Mouse (Mus musculus): ENCODE data around the gene Tax1bp3. TPM values are rescaled to one million over a fixed set of nuclear protein-coding genes. Genes with fewer than 3 reads are reported as not detected.

The Tax1bp3 gene
- total RNA-seq, 2 experiments from 2014 or later, result 1.2 to 3.8 TPM

GRCm38 (mm10) chr11:73169231-73169630 lies 7.7 kb upstream of the Tax1bp3 start:
- peak; percentile 82 for ATAC-seq (replicated peaks; ENCODE audit: low FRiP score, low TSS enrichment, poor library complexity, severe bottlenecking)

DNA sequence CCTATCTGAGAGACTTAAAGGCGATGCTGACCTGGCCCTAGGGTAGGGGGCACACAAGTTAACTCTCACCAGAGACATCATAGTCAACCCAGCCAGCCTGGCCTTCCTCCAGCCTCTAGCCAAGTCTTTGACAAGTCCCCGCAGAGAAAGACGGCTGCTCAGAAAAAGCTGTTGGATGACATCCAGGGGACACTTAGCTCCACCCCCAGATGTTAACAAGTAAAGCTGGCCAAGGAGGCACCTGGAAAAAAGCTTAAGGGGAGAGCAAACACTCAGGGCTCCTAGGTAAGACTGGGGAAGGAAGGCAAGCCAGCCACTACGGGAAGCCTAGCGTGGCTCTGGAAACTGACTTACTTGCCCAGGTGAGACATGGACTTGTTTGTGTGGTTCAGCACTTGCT lies 4.7 kb upstream of the Tax1bp3 start:
- ATAC-seq (replicated peaks; ENCODE audit: low FRiP score, low TSS enrichment, poor library complexity, severe bottlenecking), result no peak

- ATAC-seq (replicated peaks; ENCODE audit: low FRiP score, low TSS enrichment, poor library complexity, severe bottlenecking), result no peak
These were observed 1.3 kb upstream of the Tax1bp3 start for GRCm38 (mm10) chr11:73175612-73176011.

DNA sequence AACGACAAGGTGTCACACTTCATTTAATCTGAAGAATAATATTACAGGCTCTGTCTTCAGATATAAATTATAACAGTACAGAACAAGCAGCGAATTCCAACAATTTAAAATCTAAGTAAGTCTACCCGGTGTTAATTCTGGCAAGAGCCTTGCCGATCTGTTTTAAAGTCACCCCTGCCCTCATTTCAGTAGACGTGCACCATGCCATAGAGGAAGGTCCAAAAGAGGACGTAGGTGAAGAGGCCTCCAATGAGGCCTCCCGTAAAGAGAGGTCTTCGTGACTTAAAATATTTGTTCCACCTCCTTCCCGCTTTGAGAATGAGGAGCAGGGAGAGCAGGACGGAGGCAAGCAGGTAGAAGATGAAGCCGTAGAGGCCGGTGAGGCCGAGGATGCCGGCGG lies 697 bp upstream of the Tax1bp3 start:
- ATAC-seq (replicated peaks; ENCODE audit: low FRiP score, low TSS enrichment, poor library complexity, severe bottlenecking), result no peak

- ATAC-seq (replicated peaks; ENCODE audit: low FRiP score, low TSS enrichment, poor library complexity, severe bottlenecking), result peak; percentile 29
These were observed 609 bp downstream of the Tax1bp3 start for GRCm38 (mm10) chr11:73177509-73177875.

GRCm38 (mm10) chr11:73177895-73178294 lies 1.0 kb downstream of the Tax1bp3 start:
- no peak for ATAC-seq (replicated peaks; ENCODE audit: low FRiP score, low TSS enrichment, poor library complexity, severe bottlenecking)

DNA sequence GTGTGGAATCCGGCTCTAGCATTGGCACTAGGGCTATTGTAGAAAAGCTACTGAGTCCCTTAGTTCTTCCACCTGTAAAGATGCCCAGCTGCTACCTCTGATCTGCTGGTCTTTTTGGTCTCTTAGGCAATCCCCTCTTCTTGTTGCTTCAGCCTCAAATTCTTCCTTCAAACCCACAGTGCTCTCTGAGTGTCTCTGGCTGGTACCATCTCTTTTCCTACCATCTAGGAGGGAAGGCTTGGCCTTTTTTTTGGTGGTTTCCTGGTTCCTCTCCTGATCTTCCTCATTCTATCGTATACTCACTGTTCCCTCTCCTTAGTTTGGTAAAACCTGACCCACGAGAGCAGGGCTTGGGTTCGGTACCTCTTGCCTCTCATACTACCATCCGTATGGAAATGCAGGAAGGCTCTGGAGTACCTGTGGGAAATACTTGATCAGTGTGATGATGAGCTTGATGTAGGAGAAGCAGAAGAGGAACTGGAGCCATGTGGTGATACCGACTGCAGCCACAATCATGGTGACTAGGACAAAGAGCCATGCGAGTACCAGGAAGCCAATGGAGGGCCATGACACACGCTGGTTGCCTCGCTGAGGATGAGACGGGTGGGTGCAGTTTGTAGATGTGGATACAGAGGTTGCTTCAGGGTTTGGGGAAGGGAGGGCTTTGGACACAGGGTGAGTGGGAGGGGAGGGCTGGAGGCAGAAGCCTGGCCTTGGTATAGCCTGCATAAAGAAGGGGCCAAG lies 9.2 kb downstream of the Tax1bp3 start:
- ATAC-seq (replicated peaks; ENCODE audit: low FRiP score, low TSS enrichment, poor library complexity, severe bottlenecking), result no peak

DNA sequence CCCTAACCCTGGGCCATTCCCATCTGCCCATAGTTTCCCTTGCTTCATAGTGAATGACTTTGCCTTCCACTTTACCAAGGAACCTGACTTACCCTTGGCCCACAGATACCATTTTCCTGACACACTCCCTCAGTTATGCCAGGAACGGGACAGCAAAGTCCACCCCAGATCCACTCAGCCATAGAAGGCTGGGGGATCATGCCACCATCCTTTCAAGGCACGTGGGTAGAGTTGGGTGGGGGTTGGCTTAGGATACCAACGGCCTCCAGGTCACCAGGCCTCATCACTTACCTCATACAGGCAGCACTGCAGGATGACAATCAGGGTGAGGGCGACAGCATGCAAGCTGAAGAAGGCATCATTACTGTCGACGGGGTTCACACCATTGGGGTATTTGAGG lies 10.3 kb downstream of the Tax1bp3 start:
- ATAC-seq (replicated peaks; ENCODE audit: low FRiP score, low TSS enrichment, poor library complexity, severe bottlenecking), result no peak

DNA sequence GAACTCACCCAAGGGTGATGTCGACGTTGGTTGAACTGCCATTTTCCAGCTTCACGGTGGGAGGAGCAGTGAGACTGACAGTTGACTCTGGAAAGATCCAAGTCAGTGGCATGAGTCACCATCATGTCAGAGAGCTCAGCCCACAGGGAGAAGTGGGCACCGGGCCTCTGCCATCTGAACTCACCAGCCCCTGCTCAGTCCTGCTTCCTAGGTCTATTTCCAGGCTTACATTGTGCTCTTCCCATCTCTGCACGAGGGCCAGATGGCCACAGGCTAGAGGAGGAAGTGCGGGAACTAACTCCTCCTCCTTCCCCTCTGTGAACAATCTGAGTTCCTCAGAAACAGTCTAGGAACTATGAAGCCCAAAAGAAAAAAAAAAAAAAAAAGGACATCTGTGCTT lies 16.2 kb downstream of the Tax1bp3 start:
- no peak for ATAC-seq (replicated peaks; ENCODE audit: low FRiP score, low TSS enrichment, poor library complexity, severe bottlenecking)

GRCm38 (mm10) chr11:73194444-73194843 lies 17.6 kb downstream of the Tax1bp3 start:
- no peak for ATAC-seq (replicated peaks; ENCODE audit: low FRiP score, low TSS enrichment, poor library complexity, severe bottlenecking)

DNA sequence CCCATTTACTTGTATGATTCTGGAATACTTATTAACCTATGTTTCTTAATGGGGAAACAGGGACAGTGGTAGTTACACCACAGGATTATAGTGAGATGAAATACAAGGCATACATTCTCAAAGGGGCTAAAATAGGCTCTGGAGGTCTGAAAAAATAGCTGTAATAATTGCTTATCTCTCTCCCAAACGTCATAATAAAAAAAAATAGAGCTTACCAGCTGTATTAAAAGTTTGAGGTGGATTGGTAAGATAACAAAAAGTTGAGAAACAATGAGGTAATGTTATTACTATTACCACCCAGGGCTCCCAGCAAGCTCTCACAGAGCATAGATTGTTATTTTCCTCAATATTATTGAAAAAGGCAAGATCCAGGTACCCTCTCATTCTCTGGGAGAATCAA lies 21.3 kb downstream of the Tax1bp3 start:
- ATAC-seq (replicated peaks; ENCODE audit: low FRiP score, low TSS enrichment, poor library complexity, severe bottlenecking), result peak; percentile 0; the same call in 1 of the 2 replicates

DNA sequence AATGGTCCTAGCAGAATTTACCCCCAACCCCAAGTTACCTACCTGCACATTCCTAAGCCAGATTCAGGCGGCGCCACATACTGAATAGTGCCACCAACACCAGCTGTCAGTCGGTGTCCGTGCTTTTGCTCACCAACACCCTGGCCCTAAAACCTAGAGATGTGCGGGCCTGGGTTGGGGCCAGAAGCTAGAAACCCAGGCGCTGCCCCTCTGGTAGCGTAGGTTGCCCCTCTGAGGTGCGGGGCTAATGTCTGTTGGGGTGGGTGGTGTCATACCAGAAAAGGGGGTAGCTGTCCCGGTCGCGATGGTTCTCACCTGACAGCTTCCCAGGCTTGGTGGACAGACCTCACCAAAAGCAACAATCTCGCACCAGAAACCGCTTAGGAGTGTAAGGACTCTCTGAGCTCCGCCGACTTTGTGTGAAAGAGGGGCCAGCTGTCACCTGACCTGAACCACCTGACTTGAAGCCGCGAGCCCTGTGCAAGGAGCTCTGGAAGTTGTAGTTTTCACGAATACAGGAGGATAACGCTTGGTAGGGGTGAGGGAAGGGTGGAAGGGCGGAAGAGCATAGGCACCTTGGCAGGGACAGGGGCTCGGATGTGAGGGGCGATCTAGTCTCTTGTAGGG lies 21.8 kb downstream of the Tax1bp3 start, which contains the start of gene Ctns:
Gene Ctns, minus strand, starts transcription at position 440 of the 627 bp plus-strand sequence.
- peak; percentile 87 for ATAC-seq (replicated peaks; ENCODE audit: low FRiP score, low TSS enrichment, poor library complexity, severe bottlenecking)

DNA sequence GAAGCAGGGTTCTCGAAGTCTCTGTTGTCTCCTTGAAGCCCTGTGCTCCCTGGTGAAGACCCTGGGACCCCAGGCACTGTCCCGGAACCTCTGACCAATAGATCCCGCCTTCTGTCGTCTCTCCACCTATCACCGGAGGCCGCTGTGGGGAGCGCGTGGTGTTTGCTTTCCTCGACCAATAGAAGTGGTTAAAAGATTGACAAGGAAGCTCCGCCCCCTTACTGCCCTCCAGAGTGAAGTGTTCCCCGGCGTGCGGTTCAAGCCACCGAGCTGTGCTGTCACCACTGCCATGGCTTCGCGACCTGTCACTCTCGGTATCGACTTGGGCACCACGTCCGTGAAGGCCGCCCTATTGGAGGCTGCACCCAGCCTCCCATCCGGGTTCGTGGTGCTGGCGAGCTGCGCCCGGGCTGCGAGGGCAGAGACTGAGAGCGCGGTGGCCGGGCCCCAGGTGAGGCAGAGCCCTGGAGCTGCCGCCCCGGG lies 22.4 kb downstream of the Tax1bp3 start, which contains the start of gene Shpk:
Gene Shpk, plus strand, starts transcription at position 231 of the 483 bp plus-strand sequence.
- ATAC-seq (replicated peaks; ENCODE audit: low FRiP score, low TSS enrichment, poor library complexity, severe bottlenecking), result peak; percentile 96

GRCm38 (mm10) chr11:73199879-73200278 lies 23.0 kb downstream of the Tax1bp3 start:
- peak; percentile 31; the same call in 1 of the 2 replicates for ATAC-seq (replicated peaks; ENCODE audit: low FRiP score, low TSS enrichment, poor library complexity, severe bottlenecking)

DNA sequence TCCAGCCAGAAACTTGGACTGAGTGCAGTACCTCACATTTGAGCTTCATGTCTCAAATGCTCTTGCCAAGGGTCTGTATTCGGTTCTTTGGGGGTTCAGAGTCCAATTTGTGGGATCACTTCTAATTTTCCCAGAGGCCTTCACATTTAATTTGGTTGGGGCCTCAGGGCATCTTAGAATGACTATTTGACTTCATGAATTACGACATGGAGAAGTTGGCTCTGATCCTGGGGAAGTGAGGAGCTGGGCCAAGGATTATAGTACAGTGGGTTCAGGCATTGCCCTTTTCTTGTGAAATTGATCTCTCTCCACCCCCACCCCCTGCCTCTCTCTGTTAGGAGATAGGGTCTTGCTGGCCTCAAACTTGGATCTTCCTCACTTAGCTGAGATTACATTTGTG lies 24.1 kb downstream of the Tax1bp3 start:
- no peak for ATAC-seq (replicated peaks; ENCODE audit: low FRiP score, low TSS enrichment, poor library complexity, severe bottlenecking)

GRCm38 (mm10) chr11:73201597-73201996 lies 24.7 kb downstream of the Tax1bp3 start:
- ATAC-seq (replicated peaks; ENCODE audit: low FRiP score, low TSS enrichment, poor library complexity, severe bottlenecking), result no peak

DNA sequence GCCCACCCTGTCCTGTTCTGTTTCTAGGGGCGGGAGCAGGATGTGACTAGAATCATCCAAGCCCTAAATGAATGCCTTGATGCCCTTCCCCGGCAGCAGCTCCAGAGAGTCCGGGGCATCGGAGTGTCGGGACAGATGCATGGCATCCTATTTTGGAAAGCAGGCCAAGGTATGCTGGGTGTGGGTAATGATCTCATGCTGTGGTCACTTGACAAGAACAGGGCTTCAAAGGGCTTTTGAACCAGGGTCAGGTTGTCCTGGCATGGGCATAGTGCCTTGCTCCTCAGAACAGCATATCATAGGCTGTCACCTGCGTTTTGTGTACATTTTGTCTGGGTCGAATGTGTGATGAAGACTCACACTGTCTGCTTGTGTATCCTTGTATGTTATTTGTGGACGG lies 27.0 kb downstream of the Tax1bp3 start:
- ATAC-seq (replicated peaks; ENCODE audit: low FRiP score, low TSS enrichment, poor library complexity, severe bottlenecking), result no peak

DNA sequence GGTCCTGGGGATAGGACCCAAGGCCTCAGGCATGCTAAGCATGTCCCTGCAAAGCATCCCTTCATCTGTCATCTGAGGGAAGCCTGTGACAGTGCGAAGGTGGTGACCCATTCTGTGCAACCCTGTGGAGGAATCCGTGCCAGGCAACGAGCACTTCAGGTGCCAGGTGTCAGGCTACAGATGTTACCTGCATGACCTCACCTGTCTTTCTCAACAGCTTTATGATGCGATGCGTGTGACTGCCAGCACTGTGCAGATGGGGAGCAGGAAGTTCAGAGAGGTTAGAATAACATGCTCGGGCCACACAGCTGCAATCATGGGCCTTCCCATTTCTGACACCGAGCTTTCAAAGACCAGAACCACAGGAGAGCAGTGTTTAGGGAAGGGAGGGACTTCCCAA lies 28.3 kb downstream of the Tax1bp3 start:
- ATAC-seq (replicated peaks; ENCODE audit: low FRiP score, low TSS enrichment, poor library complexity, severe bottlenecking), result no peak

DNA sequence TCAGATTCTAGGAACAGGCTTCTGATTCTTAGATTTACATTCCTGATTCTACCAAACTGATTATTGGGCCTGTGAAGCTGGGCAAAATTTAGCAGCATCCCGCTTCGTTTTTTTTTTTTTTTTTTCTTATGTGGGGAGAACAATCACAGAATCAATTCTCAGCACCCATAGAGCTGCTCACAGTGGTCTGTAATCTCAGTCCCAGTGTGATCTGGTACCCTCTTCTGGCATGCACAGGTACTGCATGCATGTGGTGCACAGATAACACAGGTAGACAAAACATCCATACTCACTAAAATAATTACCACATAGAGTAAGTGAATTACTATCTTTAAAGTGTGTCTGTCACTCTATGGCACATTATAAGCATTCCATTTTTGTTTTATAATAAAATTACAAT lies 30.7 kb downstream of the Tax1bp3 start:
- 0 out of 2 replicates have a peak, but pooled peaks have one; percentile 47 for ATAC-seq (replicated peaks; ENCODE audit: low FRiP score, low TSS enrichment, poor library complexity, severe bottlenecking)

- ATAC-seq (replicated peaks; ENCODE audit: low FRiP score, low TSS enrichment, poor library complexity, severe bottlenecking), result no peak
These were observed 37.1 kb downstream of the Tax1bp3 start for GRCm38 (mm10) chr11:73213956-73214355.

DNA sequence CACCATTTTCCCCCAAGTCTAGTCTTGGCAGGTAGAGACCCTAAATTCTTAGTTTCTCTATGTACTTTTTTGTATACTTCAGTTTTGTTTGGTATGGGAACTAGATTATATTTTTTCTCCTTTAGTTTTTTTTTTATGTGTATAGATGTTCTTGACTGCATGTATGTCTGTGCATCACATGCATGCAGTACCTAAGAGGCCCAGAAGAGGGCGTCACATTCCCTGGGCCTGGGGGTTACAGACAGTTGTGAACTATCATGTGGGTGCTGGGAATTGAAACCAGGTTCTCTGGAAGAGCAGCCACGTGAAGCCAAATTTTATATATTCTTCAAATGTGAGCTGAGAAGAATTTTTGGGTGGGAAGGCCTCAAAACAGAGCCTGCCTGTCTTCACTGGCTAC lies 42.8 kb downstream of the Tax1bp3 start:
- ATAC-seq (replicated peaks; ENCODE audit: low FRiP score, low TSS enrichment, poor library complexity, severe bottlenecking), result no peak
